Mouse (Mus musculus): Measurements from ENCODE around the gene Il10.

The Il10 gene

DNA sequence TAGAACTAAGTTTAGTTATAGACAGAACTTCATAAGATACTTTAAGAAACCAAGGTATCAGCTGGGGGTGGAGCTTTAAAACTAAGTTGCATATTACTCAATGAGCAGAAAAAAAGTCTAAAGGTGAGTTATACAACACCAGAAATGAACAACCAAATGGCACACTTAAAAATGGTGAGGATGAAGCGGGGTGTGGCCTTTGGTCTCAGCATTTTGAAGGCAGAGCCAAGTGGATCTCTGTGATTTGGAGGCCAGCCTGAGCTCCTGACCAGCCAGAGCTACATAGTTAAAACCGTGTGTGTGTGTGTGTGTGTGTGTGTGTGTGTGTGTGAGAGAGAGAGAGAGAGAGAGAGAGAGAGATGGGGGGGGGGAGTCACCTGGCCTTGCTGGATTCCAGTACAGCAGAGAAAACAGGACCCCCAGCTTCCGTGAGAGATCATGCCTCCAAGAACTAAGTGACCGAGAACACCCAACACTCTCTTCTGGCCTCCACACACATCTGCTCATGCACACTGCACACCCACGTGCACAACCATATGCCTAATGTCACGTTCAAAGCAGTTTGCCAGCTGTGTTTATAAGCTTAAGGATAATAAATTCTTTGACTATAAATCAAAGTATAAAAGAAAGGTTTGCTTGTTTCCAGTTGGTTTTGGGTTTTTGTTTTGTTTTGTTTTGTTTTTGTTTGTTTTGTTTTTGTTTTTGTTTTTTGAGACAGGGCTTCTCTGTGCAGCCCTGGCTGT is 28.6 kb downstream of the Il10 start:
- no peak for DNase-seq (ENCODE audit: extremely low spot score, low read depth, low spot score)

DNA sequence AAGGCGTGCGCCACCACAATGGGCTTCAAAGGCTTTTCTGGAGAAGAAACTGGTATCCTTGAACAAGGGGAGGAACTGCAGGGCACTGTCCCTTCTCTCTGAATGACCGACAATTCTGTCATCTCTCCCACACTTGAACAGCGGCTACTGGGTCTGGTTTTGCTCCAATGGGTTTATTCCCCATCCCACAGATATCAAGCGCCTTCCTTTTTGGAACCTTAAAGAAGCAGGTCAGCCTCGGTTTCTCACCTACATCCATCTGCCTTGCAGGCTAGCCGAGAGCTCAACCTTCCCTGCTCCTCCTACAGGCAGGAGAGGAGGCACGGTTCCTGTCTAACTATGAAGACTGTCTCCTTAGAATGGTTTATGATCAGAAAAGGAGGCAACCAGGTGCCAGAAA is 29.3 kb downstream of the Il10 start:
- DNase-seq (ENCODE audit: extremely low spot score, low read depth, low spot score) = no peak

DNA sequence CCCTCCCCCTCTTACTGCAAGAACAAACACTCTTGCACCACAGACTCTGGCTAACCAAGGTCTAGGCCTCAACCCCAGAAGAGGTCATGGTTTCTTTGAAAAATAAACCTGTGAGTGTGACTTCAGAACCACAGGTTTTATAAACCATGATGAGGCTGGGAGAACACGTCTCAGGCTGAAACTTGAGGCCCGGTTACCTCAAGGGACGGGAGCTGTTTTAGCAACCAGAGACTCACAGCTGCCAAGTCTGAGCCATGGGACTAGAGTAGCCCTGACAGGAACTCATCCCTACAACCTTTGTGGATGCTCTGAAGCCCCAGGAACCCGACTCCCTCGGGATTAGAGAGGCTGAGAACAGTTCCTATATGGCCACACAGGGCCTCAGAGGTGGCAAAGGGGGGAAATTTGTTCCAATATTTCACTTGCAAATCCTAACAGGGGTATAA is 29.7 kb downstream of the Il10 start:
- no peak for DNase-seq (ENCODE audit: extremely low spot score, low read depth, low spot score)

DNA sequence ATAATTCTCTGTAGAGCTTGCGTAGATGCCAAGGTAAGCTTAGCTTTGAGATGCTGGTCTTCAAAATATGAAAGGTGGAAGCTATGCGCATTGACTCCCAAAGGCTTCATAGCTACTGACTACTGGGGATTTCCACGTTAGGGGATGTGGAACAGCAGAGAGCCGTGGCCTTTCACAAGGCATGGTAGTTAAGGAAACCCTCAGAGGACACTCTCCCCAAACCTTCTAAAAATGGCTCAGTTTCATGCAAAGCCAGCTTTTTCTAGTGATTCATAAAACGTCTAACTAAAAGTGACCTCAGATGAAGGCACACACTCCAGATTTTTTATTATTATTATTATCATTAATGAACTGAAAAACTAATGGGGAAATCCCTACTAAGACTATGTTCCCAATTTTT is 30.4 kb downstream of the Il10 start:
- no peak for DNase-seq (ENCODE audit: extremely low spot score, low read depth, low spot score)

DNA sequence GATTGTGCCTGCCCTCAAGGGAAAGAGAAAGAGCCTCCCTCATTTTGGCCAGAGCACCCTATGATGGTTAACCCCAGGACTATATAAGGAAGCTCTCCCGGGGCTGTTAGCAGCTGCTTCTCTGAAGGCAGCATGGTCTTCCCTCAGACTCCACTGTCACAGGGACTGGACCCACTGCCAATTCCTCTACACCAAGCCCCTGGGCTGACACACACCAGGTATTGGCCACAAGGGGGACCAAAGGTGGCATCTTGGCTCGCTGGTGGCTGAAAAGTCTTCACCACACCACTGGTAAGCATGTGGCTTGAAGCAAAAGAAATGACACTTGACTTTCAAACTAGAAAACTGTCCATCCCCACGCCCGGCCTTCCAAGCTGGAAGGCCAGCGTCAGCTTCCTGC is 31.0 kb downstream of the Il10 start:
- DNase-seq (ENCODE audit: extremely low spot score, low read depth, low spot score) = no peak

DNA sequence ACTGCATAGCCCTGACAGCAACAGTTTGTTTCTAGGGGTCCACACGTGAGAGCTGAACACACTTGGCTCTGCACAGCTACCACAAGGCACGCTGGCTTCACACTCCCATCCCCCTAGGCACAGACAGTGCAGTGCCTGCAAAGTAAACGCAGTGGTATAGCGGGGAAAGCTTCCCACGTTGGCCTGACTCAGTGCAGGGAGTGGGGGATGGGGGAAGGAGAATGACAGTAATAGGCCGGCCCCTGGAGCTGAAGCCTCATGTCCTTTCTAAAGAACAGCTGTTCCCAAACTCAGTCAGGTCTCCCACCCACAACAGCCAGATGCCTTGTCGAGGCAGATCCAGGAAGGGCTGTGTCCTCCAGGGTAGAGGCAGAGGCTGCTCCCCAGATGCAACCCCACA is 31.4 kb downstream of the Il10 start:
- DNase-seq (ENCODE audit: extremely low spot score, low read depth, low spot score) = no peak

DNA sequence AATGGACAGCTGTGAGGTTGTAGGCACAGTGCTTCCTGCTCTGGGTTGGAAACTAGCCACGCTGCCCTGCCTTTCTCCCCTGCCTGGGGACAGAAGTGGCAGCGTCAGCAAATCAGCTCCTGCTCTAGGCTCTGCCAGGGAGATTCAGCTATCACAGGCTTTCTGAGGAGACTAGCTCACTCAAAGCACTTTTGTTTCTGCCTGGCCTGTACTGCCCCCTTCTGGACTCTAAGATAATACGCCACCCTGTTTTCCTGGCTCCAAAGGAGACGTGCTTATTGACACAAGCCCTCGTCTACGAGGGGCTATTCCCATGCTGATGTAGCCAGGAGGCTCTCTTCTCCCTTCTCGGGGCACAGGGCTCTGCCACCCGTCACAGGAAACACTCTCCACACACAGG is 33.6 kb downstream of the Il10 start:
- peak; percentile 73 for DNase-seq (ENCODE audit: extremely low spot score, low read depth, low spot score)

DNA sequence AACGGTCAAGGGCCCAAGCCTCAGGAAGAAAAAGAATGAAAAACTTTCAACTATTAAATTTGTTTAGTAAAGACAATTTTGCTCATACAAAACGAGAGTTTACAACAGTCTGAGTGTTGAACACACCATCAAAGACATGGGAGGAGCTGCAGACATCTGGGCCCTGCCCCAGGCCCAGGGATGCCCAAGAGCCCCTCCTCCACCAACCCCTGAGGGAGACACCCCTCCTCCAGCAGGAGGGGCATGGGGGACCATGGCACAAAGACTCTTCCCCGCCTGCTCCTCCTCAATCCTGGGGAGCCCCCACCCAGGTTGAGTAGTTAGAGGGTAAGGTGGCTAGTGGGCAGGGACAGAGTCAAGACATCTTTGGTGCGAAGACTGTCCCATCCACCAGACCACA is 34.0 kb downstream of the Il10 start:
- DNase-seq (ENCODE audit: extremely low spot score, low read depth, low spot score) = no peak

DNA sequence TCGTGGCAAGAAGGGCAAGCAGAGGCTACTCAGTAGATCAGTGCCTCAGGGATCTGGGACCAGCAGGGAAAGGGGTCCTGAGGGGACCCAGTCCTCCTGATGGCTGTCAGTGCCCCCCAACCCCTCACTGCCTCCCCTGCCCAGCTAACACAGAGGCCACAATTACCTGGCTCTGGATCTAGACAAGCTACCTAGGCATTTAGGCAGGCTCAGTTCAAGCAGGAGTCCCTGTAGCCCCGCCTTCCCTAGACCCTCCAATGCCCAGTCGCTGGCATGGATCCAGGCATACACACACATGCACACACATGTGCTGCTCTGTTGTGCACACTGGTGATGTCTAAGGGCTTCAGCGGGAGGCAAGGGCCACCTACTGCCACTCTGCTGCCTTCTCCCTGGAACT is 34.6 kb downstream of the Il10 start:
- no peak for DNase-seq (ENCODE audit: extremely low spot score, low read depth, low spot score)

DNA sequence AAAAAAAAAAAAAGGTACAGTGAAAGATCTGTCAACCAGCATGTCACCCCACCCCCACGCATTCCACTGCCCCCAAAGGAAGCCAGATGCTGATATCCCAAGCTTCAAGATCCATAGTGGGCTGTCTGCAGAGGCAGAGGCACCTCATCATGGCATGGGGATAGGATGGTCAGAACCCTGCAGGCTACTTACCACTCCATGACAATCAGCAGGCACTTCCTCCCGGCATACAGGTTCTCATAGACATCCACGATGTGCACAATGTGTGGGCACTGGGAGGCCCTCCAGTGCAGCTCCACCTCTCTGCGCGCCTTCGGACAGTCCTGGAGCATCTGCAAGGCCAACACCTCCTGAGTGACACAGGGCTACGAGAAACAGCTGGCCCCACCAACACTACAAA is 38.8 kb downstream of the Il10 start:
- no peak for DNase-seq (ENCODE audit: extremely low spot score, low read depth, low spot score)

DNA sequence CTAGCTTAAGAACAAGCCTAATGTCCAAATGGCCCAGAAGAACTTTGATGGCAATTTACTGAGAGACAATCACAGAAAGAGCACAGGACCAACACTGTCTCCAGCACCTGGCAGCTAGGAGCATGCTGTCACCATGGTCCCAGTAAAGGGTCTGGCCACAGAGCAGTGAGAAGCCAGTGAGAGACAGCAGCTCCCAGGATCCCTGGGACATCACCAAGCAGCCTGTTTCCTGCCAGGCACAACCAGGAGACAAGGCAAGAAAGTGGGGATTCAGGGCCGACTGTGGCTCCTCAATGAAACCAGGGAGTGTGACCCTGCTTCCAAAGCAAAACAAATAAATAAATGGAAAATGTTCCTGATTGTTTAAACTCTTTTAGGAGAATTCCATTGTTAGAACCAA is 39.8 kb downstream of the Il10 start:
- DNase-seq (ENCODE audit: extremely low spot score, low read depth, low spot score) = no peak

DNA sequence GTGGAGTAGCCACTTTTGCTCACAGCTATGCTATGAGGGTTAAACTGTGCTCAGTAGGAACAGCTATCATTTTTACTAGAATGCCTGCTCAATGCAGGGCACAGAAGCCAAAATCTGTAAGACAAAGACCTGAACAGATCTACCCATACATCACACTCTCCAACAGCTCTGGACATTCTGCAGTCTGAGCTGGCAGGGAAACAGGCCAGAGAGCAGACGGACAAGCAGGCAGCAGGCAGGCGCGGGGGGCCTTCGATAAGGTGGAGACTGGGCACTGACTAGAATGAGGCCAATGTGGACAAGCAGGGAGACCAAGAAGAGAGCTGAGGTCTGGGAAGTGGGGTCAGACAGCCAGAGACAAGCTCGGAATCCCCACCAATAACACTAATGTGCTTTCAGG is 40.2 kb downstream of the Il10 start:
- no peak for DNase-seq (ENCODE audit: extremely low spot score, low read depth, low spot score)

DNA sequence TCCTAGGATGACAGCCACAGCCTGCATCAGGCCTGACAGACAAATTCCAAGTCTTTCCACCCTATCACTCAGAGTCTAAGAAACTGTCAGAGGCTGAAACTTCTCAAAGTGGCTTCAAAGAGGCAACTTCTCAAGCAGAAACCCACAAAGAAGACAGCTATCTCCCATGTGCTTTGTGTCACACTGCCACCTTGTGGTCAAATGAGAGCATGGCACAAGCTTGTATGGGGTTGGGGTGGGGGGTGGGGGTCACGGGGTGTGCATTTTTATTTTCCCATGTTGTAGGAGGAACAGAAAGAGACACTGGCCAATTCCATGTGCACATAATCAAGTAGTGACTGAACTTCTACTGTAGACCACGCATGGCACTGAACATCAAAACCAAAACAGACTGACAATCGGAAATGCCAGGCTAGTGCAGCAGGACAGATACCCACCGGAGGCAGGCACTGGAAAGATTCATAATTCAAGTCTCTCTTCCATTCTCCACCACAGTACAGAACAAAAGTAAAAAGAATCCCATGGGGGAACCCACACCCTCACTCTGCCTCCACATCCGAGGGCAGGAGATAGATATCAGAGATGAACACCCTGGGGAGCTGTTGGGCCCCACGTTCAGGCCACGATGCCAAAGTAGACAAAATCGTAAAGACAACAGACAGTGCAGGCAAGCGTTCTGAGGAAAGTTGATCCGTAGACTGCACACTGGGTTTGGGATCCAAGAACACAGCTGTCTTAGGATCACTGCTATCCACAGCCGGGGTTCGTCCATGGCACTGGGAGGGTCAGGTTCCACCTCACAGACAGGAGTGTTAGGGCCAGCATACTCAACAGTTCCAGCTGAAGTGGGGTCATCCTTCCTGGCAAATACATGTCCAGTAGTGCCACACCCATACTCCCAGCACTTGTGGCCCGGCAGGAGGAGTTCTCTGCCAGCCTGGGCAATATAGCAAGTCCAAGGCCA is 40.9 kb downstream of the Il10 start:
- peak; percentile 44 for DNase-seq (ENCODE audit: extremely low spot score, low read depth, low spot score)

DNA sequence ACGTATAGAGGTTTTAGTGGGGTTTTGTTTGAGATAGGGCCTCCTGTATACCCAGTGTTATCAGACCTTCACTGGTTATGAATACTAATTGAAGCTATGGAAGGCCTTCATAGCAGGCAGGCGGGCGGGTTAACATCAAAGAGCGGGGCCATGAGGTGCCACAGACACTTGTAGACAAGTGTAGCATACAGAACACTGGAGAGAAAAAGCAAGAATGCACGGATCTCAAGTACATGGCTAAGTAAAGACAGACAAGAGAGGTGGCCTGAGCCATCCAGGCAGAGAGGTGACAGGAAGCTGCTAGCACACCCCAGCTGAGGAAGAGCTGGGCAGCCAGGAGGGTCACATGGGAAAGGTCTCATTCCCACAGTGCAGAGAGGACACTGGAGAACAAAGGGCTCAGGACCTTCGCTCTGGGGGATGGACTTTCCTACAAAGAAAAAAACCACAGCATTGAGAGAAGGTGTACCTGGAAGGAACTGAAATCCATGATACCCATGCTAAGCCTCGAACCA is 42.2 kb downstream of the Il10 start:
- no peak for DNase-seq (ENCODE audit: extremely low spot score, low read depth, low spot score)

DNA sequence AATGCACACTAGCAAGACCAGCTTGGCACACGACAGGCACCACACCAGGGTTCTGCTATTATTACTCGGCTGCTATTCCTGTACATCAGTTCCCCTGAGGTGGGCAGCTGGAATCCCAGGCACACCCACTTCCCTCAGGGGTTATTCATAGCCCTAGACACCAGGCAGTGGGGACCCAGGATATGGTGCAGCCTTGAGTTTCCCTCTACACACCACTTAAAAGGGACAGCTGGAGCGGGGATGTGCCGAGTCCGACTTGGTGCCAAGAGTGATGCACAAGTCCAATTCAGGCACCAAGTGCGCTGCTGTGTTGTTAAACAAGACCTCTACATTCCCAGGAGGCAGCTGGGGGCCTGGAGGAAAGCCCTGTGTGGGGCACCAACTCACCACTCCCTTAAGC is 43.2 kb downstream of the Il10 start:
- DNase-seq (ENCODE audit: extremely low spot score, low read depth, low spot score) = no peak

DNA sequence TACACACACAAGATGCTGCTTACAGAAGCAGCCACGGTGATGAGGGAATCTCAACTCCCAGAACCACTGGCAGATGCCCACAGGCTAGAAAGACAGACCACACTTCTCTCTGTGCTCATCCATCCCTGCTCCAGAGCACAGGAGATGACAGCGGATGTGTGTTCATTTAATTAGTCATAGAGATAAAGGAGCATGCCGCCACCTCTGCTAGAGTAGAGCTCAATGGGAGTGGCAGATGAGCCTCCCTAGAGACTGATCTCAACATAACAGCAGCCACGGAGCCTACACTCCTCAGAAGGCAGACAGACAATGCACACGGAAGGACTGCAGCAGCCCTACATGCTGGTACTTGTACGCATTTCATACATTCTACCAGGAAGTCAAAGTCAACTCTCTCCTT is 44.6 kb downstream of the Il10 start:
- DNase-seq (ENCODE audit: extremely low spot score, low read depth, low spot score) = no peak

DNA sequence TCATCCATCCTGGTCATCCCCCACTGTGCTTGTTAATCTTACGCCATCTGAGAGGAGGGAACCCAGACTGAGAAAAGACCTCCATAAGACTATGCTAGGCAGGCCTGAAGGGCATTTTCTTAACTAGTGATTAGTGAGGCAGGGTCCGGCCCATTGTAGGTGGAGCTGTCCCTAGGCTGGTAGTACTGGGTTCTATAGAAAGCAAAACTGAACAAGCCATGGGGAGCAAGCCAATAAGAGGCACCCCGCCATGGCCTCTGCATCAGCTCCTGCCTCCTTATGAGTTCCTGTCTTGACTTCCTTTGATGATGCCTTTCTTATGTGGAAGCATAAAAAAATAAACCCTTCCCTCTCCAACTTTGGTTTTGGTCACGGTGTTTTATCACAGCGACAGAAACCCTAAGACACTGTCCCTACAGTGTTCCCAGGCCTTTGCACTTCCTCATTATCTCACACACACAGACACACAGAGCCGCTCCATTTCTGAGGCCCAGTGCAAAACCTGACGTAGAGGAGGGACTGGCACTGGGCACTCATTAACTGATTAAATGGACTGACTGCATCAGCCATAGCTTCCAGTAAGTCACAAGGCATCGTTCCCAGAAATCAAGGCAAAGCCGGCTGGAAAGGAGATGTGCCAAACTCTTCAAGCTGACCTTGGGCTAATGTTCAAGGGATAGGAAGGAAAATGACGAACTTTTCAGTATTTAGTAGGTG is 48.5 kb downstream of the Il10 start:
- DNase-seq (ENCODE audit: extremely low spot score, low read depth, low spot score) = no peak

DNA sequence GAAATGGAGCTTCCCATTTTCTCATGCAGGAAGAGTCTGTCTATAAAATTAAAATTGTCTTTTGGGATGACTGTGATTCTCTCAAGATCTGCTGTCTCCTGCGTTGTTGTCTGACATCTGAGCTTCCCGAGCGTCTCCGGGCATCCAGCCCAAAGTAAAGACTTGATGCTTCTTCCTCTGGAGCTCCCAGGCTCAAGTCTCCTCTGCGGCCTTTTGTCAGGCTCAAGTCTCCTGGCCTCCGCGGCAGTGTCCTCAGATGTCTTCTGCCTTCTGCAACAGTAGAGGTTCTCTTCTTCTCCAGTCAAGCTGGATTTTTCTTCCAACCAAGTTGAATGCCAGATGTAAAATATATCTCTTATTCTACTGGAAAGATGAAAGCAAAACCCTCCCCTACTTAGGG is 49.4 kb downstream of the Il10 start:
- DNase-seq (ENCODE audit: extremely low spot score, low read depth, low spot score) = no peak

DNA sequence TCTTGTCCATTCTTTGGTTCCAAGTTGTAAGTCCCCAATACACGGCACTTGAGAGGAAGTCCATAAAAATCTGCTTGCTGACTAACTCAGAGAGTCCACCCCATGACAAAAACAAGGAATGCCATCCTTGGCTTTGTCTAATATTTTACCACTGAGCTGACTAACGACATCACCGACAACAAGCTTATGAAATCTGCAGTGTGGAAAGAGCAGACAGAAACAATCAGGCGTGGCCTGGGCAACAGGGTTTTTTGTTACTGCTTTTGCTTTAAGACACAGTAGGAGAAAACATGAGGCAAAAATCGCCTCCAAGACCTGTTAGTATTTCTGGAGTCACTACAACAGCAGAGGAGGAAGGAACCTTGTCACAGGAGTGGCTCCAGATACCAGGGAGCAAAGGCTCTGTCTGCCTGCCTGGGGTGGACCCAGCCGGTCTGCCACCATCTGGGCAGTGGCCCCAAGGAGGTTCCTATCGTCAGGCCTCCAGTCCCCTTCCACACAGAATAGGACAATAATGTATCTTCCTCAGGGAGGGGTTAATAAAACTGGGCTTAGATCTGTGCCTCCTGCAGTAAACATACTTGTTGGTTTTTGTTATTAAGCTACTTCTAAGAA is 52.8 kb downstream of the Il10 start:
- no peak for DNase-seq (ENCODE audit: extremely low spot score, low read depth, low spot score)

DNA sequence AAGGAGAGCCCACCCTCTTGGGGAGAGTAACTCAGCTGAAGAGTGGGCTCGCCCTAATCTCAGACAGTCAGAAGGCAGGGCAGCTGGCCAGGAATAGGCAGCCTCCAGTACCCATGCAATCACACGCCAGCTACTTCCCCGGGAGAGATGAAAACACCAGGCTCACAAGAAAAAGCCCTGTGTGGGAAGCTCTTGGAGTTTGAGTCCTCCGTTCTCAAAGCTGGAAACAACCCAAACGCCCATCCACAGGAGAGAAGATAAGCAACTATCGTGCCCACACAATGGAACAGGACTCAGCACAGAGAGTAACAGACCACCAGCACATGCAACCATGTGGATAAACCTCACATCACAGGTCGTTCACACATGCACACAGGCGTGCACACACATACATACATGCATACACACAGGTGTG is 54.9 kb downstream of the Il10 start:
- DNase-seq (ENCODE audit: extremely low spot score, low read depth, low spot score) = no peak
